Mouse (Mus musculus) spleen, postnatal 36 days (tissue): Measurements from ENCODE around the gene Eya3.
A peak's percentile ranks its signal among the peaks of the same experiment; 100 is the strongest.
"Not testable (repeated sequence)": the region's sequence is repeated elsewhere in the genome, so short reads cannot be mapped to it uniquely, and the experiment has no call there.

Source experiments
- DNase-seq, 2 experiments: peaks; one replicate each; pipeline ENCODE4 v3.0.0; 2022; ENCODE audit warnings: low spot score in 2 of 2, mixed read lengths in 1 of 2

The Eya3 gene

GRCm38 (mm10) chr4:132638461-132639190 lies at the start of gene Eya3:
Gene Eya3 (plus strand): TSS chr4:132638987.
- DNase-seq, result peak; percentile 93 to 96

GRCm38 (mm10) chr4:132590642-132591041 lies 48.1 kb upstream of the Eya3 start:
- no peak for DNase-seq

GRCm38 (mm10) chr4:132592958-132593357 lies 45.8 kb upstream of the Eya3 start:
- peak; percentile 78 to 85 for DNase-seq

GRCm38 (mm10) chr4:132594191-132594590 lies 44.6 kb upstream of the Eya3 start:
- DNase-seq, result no peak

- no peak for DNase-seq
These were observed 39.9 kb upstream of the Eya3 start for GRCm38 (mm10) chr4:132598861-132599260.

- DNase-seq, result no peak
These were observed 39.0 kb upstream of the Eya3 start for GRCm38 (mm10) chr4:132599764-132600163.

- DNase-seq, result no peak
These were observed 38.3 kb upstream of the Eya3 start for GRCm38 (mm10) chr4:132600465-132600864.

GRCm38 (mm10) chr4:132601242-132601641 lies 37.5 kb upstream of the Eya3 start:
- not testable (repeated sequence) for DNase-seq

GRCm38 (mm10) chr4:132603468-132603867 lies 35.3 kb upstream of the Eya3 start:
- DNase-seq, result no peak

GRCm38 (mm10) chr4:132605816-132606215 lies 33.0 kb upstream of the Eya3 start:
- peak; percentile 32 to 33 for DNase-seq

- DNase-seq, result no peak
These were observed 30.6 kb upstream of the Eya3 start for GRCm38 (mm10) chr4:132608147-132608546.

GRCm38 (mm10) chr4:132610301-132610984 lies 28.3 kb upstream of the Eya3 start:
- no peak for DNase-seq

GRCm38 (mm10) chr4:132611320-132611719 lies 27.5 kb upstream of the Eya3 start:
- DNase-seq, result no peak

- peak; percentile 11 to 24 for DNase-seq
These were observed 20.9 kb upstream of the Eya3 start for GRCm38 (mm10) chr4:132617873-132618272.

- DNase-seq, result no peak
These were observed 19.9 kb upstream of the Eya3 start for GRCm38 (mm10) chr4:132618850-132619375.

GRCm38 (mm10) chr4:132620134-132620533 lies 18.7 kb upstream of the Eya3 start:
- no peak for DNase-seq

- peak; percentile 39 to 59 for DNase-seq
These were observed 17.3 kb upstream of the Eya3 start for GRCm38 (mm10) chr4:132621287-132622068.

- DNase-seq, result peak; percentile 51 to 75
These were observed 14.6 kb upstream of the Eya3 start for GRCm38 (mm10) chr4:132624034-132624657.

- DNase-seq, result peak; percentile 25 to 42
These were observed 10.0 kb upstream of the Eya3 start for GRCm38 (mm10) chr4:132628830-132629229.

GRCm38 (mm10) chr4:132635971-132636370 lies 2.8 kb upstream of the Eya3 start:
- DNase-seq, result no peak

GRCm38 (mm10) chr4:132636554-132636953 lies 2.2 kb upstream of the Eya3 start:
- peak in 1 of 2 experiments; percentile 27 for DNase-seq
